Mouse (Mus musculus) urinary bladder, adult 18-20 months (tissue): ENCODE results near the gene Dse.
"Not testable (repeated sequence)": the region's sequence is repeated elsewhere in the genome, so short reads cannot be mapped to it uniquely, and the experiment has no call there.

Source experiments
- DNase-seq, 2 experiments: peaks; one replicate each; pipeline ENCODE4 v3.0.0; 2022; ENCODE audit warnings: low spot score in 2 of 2, mixed read lengths in 2 of 2

The Dse gene

DNA sequence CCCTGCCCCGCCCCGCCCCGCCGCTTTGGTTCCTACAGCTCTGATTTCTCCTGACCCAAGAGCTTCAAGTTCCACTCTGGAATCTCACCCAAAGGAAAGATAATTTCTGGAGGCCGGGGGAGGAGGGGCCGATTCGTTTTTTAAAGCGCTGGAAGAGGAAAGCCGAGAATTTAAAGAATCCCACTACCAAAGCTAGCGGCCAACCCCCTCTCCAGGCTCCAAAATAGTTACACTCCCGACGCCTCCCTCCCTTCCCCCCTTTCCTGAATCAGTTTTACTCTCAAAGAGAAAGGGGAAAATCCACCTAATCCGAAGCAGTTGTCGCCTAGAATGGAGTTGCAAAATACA is at the start of gene Dse:
Gene Dse (minus strand): TSS at position 213 of the 348 bp plus-strand sequence.
- DNase-seq: peak; percentile 15 to 16

GRCm38 (mm10) chr10:34252833-34253232 is 45.3 kb upstream of the Dse start:
- not testable (repeated sequence) for DNase-seq

GRCm38 (mm10) chr10:34249594-34249993 is 42.1 kb upstream of the Dse start:
- no peak for DNase-seq

DNA sequence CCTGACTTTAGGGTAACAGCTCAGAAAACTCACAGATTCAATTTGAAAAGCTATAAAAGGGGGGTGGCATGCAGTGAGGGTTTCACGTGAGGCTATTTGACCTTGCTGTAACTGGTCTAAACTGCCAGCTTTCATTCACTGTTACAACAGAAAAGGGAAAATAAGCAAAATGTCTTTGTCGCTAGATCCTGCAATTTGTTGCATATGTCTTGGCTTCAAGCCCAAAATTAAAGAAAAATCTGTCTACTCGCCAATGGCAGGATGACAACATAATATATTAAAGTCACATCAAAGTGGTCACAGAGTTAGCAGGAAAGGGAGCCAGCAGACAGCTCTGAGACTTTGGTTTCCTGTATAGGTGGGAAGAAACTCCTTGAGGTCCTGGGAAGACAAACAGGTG is 40.2 kb upstream of the Dse start:
- DNase-seq: no peak

- DNase-seq: no peak
Measured at GRCm38 (mm10) chr10:34246106-34246505, 38.6 kb upstream of the Dse start.

DNA sequence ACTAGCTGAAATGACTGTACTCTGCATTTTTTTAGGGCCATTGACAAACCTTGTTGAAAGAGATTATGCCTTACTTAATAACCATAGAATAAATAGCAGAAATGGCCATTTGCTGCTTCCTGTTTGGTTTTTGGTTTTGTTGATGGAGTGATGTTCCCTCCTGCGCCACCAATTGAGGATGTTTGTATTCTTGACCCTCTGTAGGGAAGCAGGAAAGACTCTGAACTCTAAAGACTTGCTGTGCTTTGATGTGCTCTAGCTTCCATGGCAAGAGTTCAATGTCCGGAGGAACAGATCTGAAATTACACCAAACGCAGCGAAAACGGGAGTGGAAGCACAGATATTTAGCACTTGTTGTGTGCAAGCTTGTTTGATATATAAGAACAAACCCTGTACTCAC is 37.2 kb upstream of the Dse start:
- DNase-seq: no peak

DNA sequence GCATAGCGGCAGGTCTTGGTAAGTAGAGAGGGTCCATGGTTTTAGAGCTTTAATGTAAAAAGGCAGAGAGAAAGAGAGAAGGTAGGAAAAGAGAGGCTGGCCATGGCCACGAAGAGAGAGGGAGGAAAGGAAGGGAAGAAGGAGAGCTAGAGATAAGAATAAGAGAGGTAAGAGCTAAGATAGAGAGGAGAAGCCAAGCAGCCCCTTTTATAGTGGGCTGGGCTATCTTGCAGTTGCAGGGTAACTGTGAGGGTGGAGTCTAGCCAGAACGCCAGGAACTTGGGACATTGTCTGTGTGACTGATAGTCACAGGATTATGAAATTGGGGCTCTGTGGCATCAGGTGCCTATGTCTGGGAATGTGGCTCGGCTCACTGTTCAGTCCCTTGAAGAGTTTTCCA is 31.0 kb upstream of the Dse start:
- DNase-seq: no peak

DNA sequence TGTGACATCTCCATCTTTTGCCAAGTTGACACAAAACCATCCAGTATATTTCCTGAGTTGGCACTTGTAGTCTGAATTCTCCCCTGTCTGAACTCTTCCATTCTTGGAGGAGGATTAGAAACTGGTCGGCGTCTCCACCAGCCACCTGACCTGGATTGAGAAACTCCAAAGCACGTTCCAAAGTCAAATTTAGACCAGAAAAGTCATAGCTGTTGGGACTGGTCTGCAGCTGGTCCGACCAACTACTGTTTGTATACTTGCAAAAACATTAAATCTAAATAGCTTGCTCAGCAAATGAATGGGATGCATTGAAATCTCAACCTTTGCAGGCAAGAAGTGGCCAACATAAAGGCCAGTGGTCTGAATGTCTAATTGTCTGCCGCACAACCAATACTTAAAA is 29.1 kb upstream of the Dse start:
- no peak for DNase-seq

DNA sequence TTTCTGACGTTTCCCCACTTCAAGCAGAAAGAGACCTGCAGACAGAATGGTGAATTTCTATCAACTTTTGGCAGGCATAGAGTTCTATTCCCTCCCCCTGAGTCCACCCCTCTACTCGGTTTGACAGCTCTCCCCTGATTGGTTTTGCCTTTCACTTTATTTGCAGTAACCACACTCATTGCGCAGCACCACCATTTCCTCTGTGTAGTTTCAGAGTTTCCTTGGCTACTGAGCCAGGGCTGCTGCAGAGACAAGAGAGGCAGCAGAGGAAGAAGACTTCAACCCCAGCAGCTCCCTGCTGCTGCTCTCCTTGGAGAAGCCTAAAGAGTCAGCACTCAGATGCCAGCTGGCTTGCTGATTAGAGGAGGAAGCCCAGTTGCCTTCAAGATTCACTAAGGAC is 27.9 kb upstream of the Dse start:
- no peak for DNase-seq

DNA sequence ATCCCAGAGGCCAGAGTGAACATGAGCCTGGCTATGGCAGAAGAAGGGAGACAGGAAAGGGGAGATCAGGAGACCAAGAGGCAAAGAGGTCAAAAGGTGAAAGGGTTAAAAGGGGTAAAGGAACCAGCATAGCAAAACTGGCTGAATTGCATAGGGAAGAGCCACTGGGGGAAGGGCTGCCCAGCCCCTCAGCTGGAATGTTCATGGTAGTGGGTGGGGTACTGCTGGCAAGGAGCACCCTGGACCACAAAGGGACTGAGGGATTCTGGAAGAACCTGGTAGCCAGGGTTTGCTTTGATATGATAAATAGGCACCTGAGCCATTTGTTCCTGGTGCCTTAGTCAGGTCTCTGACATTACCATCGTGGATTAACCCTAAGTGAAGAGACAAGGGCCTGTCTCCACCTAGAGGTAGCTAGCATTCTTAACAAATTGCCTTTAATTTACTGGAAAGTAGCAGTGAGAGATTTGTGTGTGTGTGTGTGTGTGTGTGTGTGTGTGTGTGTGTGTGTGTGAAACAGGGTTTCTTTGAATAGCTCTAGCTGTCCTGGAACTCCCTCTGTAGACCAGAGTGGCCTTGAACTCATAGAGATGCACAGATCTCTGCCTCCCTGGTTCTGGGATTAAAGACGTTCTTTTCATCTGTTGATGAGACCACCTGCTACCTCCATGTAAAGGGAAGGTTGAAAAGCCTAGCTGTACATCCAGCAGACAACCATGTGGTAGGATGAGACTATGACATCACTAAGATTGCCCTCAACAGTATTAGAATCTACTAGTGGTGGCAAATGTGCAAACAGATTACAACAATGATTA is 26.6 kb upstream of the Dse start:
- no peak for DNase-seq

GRCm38 (mm10) chr10:34233418-34233817 is 25.9 kb upstream of the Dse start:
- DNase-seq: no peak

DNA sequence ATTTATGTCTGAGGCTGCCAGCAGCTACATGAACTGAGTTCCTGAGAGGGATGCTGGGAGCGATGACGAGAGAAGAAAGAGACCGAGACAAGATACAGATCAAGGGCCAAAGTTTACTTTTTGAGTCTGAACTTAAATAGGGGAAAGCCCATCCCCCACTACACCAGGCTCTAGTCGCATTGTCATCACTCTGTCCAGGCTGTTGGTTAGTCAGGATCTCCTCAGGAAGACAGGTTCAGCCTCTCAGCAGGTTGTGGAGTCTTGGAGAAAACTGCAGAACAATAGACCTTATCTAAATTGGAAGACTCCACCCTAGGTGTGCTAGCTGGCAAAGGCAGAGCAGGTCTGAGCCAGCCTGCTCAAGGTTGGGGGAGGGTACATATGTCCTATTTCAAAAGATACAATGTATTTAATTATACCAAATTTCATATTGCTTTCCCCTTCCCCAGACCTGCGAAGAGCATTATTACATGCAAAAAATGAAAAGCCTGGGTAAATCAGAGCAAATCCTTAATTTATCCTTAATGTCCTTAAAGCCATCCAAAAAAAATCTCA is 22.7 kb upstream of the Dse start:
- no peak for DNase-seq

DNA sequence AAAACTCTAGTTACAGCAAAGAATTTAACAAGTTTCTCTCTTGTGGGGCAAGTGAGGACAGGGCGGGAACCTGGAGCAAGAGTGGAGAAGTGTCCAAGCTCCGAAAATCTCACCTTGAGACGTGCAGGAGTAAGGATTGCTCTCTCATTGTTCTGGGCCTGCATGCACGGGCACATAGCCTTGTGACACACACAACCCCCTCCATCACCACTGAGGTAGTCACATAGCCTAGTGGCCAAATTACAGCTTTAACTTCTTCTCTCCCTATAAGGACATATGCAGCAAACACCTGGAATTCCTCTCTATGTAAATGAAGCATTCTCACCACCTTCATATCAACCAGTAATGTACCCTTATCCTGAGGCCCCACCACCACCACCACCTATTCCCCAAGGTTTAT is 22.0 kb upstream of the Dse start:
- no peak for DNase-seq

DNA sequence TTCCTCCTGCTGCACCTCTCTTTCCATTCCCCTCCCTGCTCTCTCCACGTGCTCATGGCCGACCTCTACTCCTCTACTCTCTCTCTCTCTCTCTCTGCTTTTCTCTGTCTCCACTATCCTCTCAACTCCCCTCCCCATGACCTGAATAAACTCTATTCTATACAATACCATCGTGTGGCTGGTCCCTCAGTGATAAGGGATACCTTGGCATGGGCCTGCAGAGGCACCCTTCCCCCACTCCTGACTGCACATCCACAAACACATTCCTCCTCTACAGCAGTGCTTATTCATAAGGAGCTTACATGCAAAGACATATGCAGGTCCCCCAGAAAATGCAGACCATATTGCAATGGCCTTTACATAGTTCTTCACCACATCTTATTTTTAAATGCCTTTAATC is 16.1 kb upstream of the Dse start:
- no peak for DNase-seq

GRCm38 (mm10) chr10:34221909-34222620 is 14.6 kb upstream of the Dse start:
- no peak for DNase-seq

- no peak for DNase-seq
Measured at GRCm38 (mm10) chr10:34218191-34218590, 10.7 kb upstream of the Dse start.

DNA sequence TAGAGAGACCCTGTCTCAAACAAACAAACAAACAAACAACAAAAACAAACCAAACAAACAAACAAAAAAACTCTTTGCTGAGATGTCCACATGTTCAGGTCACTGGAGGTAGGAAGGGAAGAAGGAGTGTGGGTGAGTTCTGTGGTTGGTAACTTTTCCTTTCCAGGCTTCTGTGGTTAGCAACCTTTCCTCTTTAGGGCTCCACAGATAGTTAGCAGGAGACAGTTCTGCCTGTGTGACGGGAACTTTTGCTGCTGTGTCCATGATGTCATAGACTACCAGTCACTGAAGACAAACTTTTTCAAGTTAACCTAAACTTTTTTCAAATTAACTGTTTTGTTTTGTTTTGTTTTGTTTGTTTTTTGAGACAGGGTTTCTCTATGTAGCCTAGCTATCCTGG is 8.2 kb upstream of the Dse start:
- DNase-seq: no peak

DNA sequence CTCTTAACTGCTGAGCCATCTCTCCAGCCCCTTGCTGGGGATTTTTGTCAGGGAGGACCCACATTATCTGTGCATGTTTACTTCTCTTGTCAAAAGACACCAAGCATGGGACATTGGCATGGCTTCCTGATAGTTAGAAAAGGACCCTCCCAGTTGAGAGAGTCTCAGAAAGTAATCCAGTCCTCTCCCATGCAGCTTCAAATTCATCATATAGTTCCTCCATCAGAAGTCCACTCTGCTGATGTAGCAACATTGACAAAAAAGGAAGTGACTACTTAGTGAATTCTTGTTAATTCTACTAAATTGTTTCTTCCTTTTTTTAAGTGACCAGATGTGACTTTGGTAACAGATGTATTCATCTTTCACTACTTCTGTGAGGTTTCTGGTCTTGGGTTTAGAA is 2.4 kb upstream of the Dse start:
- DNase-seq: no peak

- no peak for DNase-seq
Measured at GRCm38 (mm10) chr10:34208031-34208430, 516 bp upstream of the Dse start.

DNA sequence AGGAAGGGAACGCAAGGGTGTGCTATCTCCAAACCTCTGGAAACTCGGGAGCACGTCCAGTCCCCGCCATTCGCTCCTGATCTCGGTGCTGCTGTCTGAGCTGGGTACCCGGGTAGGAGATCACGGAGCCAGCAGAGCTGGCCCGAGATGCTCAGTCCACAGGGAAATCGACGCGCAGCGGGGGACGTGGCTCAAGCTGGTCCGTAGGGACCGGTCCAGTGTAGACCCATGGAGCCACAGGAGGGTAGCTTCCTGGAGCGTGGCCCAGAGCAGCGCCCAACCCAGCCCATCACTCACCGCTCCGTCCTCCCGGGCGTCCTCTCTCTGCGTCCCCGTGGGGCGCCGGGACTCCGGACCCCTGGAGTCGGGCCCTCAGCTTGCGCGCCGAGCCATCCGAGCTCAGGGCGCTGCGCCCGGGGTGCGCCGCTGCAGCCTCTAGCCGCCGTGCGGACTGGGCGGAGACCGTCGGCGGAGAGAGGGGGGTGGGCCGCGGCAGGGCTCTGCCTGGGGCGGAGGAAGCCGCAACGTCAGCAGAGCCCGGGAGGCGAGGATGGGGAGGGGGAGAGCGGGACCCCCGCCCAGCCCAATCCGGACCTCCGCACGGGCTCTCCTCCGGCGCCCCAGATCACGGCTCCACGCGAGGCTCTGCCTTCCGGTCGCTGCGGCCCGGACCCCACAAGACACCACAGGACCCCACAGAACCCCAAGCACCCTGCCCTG is 572 bp downstream of the Dse start:
- DNase-seq: peak; percentile 43 to 55

GRCm38 (mm10) chr10:34206436-34206782 is 1.1 kb downstream of the Dse start:
- DNase-seq: peak in 1 of 2 experiments; percentile 45

- no peak for DNase-seq
Measured at GRCm38 (mm10) chr10:34205825-34206224, 1.7 kb downstream of the Dse start.

DNA sequence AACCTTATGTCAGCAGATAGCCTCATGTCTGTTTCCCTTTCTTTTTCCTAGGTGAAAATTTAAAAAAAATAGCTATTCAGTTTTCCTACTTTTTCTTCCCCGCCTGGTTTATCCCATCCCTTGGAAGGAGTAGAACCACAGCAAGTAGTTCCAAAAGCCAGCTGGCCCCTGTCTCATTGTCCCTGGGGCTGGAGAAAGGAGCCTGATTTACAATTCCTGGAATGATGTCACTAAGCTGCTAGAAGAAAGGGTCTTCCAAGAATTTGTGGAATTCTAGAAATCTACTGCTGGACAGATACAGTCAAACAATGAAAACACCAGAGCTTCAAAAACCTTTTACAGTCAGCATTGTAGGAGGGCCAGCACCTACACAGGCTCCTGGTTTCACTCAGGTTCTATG is 6.8 kb downstream of the Dse start:
- no peak for DNase-seq
